8 mouse cellular contexts compared by ENCODE assay signal in genomic region chr1:167393281-167393680, GRCm38 (mm10). TPM values are rescaled to one million over a fixed set of nuclear protein-coding genes. Genes with fewer than 3 reads are reported as not detected.
DNase-seq lines count a peak whose midpoint lies in the region; ATAC-seq lines count a peak whose summit lies in the region.

No protein-coding gene starts in this region.

- peak; percentile 5 for DNase-seq in left cerebral cortex, postnatal 4 days
- no peak for DNase-seq in left cerebral cortex, adult 11 months (ENCODE audit: low spot score)
- peak; percentile 52 for DNase-seq in brain, adult 2 months (ENCODE audit: low read depth, low spot score)
- no peak for DNase-seq in thymus, postnatal 10 days (ENCODE audit: low spot score in 2 of 2)
- no peak for DNase-seq in layer of hippocampus, adult 11-12 months (ENCODE audit: low spot score)

- H3K9me3 ChIP-seq in heart, embryonic 16.5 days (replicated peaks; ENCODE audit: control insufficient read depth, low read length) = no peaks in the 10 kb centered on the region

- peak overlapping the region; percentile 83 for H3K4me3 ChIP-seq in heart, embryonic 16.5 days (ENCODE audit: low read length)

- H3K36me3 ChIP-seq in heart, embryonic 16.5 days (ENCODE audit: control insufficient read depth, insufficient read depth) = no peaks in the 10 kb centered on the region

- intact Hi-C loops in left cerebral cortex, postnatal 4 days (cut with DNase I) = no loop called here

- H3K27me3 ChIP-seq in heart, embryonic 16.5 days (ENCODE audit: control insufficient read depth, insufficient read depth, low read length) = peaks cover 2% of the 10 kb centered on the region; the same call in 1 of the 2 replicates

- peak; percentile 28 for ATAC-seq in heart, embryonic 16.5 days (replicated peaks; ENCODE audit: extremely low read depth, insufficient read depth, low FRiP score)
- peak; percentile 25 for ATAC-seq in megakaryocyte, adult 5-6 weeks (ENCODE audit: poor library complexity, severe bottlenecking)
- ATAC-seq in inflammation-experienced regulatory T-cells, adult 6 months = no peak

- WGBS in heart, embryonic 16.5 days = 1% methylated on average over 15 of the region's 15 CpGs

- peak overlapping the region; percentile 84 for H3K27ac ChIP-seq in heart, embryonic 16.5 days (ENCODE audit: low read length)

- H3K9ac ChIP-seq in heart, embryonic 16.5 days (ENCODE audit: low read length) = peak overlapping the region; percentile 88

- peaks cover 11% of the 10 kb centered on the region; the same call in 1 of the 2 replicates for H3K4me1 ChIP-seq in heart, embryonic 16.5 days (ENCODE audit: control insufficient read depth, insufficient read depth, low read length)

- H3K4me2 ChIP-seq in heart, embryonic 16.5 days (ENCODE audit: low read depth, low read length) = peak overlapping the region; percentile 83

RNA-seq across cellular contexts. Expression of gene Mgst3, which starts 0.4 kb away (rescaled TPM):
- total RNA-seq in left cerebral cortex, postnatal 4 days (2021) = 100 to 1,000 TPM; 119 to 121 TPM
- 191 and 198 TPM in 2 replicates for polyA plus RNA-seq in heart, embryonic 16.5 days (2015; fragmentation: Nextera tagmentation; extraction: Ambion mirVana)
- 21.8 and 27.7 TPM in 2 replicates for total RNA-seq in megakaryocyte, adult 5-6 weeks (2015)
- 20.5 and 31.2 TPM in 2 replicates for total RNA-seq in megakaryocyte, adult 5-6 weeks (2017)
- polyA plus RNA-seq in inflammation-experienced regulatory T-cells, adult 6 months (2017; shearing (Covaris generic)) = 1 to 10 TPM; 1.3 to 4.7 (median 1.8) TPM

RNA-seq across cellular contexts. Expression of gene Aldh9a1, which starts 43.5 kb away (rescaled TPM):
- 10 to 100 TPM; 36.0 to 40.7 TPM for total RNA-seq in left cerebral cortex, postnatal 4 days (2021)
- 37.3 and 42.0 TPM in 2 replicates for polyA plus RNA-seq in heart, embryonic 16.5 days (2015; fragmentation: Nextera tagmentation; extraction: Ambion mirVana)
- 37.7 and 42.5 TPM in 2 replicates for total RNA-seq in megakaryocyte, adult 5-6 weeks (2015)
- total RNA-seq in megakaryocyte, adult 5-6 weeks (2017) = 34.1 and 43.2 TPM in 2 replicates
- 10 to 100 TPM; 47.7 to 61.2 (median 56.2) TPM for polyA plus RNA-seq in inflammation-experienced regulatory T-cells, adult 6 months (2017; shearing (Covaris generic))

Comparison
In these comparisons a context has a peak if more than half of its experiments do, and no peak if none do; other contexts are left out.
1. DNase-seq: peak in left cerebral cortex, postnatal 4 days (single experiment) and brain, adult 2 months (single experiment); none in left cerebral cortex, adult 11 months (single experiment), thymus, postnatal 10 days (0 of 2) and layer of hippocampus, adult 11-12 months (single experiment).